Mouse (Mus musculus) CH12.LX (cell line): ENCODE data around the gene Pam16.

ENCODE experiments used
- CTCF ChIP-seq, 2 experiments: IDR thresholded peaks in 1 of 2; conservative IDR thresholded peaks in 1 of 2; 2 replicates each; pipeline ENCODE4 v1.5.1; 2011 to 2012; ENCODE audit warnings: low read depth in 2 of 2, low read length in 2 of 2, improper control_type of control experiment in 1 of 2, inconsistent platforms in 1 of 2, mild to moderate bottlenecking in 1 of 2, moderate library complexity in 1 of 2
- ELF1 ChIP-seq: IDR thresholded peaks from 2 replicates; pipeline ENCODE4 v1.6.1; 2014; ENCODE audit warnings: low read depth, mild to moderate bottlenecking, inconsistent platforms, low read length, improper control_type of control experiment
- EP300 ChIP-seq: IDR thresholded peaks from 2 replicates; pipeline ENCODE4 v1.6.1; 2011; ENCODE audit warnings: low read length, improper control_type of control experiment
- JUN ChIP-seq: IDR thresholded peaks from 2 replicates; pipeline ENCODE4 v1.6.1; 2011; ENCODE audit warnings: low read depth, mild to moderate bottlenecking, low read length, improper control_type of control experiment, moderate library complexity; ENCODE audit not compliant: insufficient read depth
- KAT2A ChIP-seq: IDR thresholded peaks from 2 replicates; pipeline ENCODE4 v1.6.1; 2012; ENCODE audit warnings: low read length, improper control_type of control experiment, inconsistent platforms; ENCODE audit not compliant: insufficient replicate concordance
- MAX ChIP-seq: IDR thresholded peaks from 2 replicates; pipeline ENCODE4 v1.6.1; 2011; ENCODE audit warnings: low read length, improper control_type of control experiment
- PAX5 ChIP-seq: IDR thresholded peaks from 2 replicates; pipeline ENCODE4 v1.6.1; 2012; ENCODE audit warnings: low read length, inconsistent platforms, mixed read lengths
- POLR2A ChIP-seq: IDR thresholded peaks from 2 replicates; pipeline ENCODE4 v1.6.1; 2011; ENCODE audit warnings: low read depth, mild to moderate bottlenecking, improper control_type of control experiment, low read length
- POLR2AphosphoS2 ChIP-seq: IDR thresholded peaks from 2 replicates; pipeline ENCODE4 v1.6.1; 2011; ENCODE audit warnings: low read depth, low read length, improper control_type of control experiment
- SMC3 ChIP-seq: IDR thresholded peaks from 2 replicates; pipeline ENCODE4 v1.6.1; 2011; ENCODE audit warnings: low read depth, low read length, improper control_type of control experiment
- TBP ChIP-seq: conservative IDR thresholded peaks from 2 replicates; pipeline ENCODE4 v1.6.1; 2011; ENCODE audit warnings: low read depth, low read length, improper control_type of control experiment
- TCF12 ChIP-seq: IDR thresholded peaks from 2 replicates; pipeline ENCODE4 v1.6.1; 2014; ENCODE audit warnings: low read depth, mild to moderate bottlenecking, inconsistent platforms, low read length, improper control_type of control experiment
- USF2 ChIP-seq: conservative IDR thresholded peaks from 2 replicates; pipeline ENCODE4 v1.6.1; 2011; ENCODE audit warnings: low read depth, low read length, improper control_type of control experiment
- ZC3H11A ChIP-seq: IDR thresholded peaks from 2 replicates; pipeline ENCODE4 v1.6.1; 2012; ENCODE audit warnings: low read depth, mild to moderate bottlenecking, inconsistent platforms, low read length, improper control_type of control experiment

DNA sequence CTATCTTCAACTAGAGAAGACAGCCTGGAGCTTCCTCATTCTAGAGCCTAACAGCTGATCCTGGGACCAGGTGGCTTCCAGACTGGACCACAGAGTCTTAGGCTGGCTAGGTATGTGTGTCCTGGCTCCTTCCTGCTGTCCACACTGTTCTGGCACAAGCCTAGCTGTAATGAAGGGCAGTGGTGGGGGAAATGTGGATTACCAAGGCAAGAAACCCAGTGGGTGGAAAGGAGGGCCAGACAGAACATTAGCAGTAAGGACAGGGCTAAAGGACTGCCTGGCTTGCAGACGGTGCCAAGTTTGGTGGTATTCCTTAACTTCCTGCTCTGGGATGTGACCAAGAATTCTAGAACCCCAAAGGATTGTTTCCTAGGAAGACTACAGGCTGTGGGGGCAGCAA, 26.3 kb upstream of the Pam16 start:
- no peak for TF ChIP-seq JUN
- TF ChIP-seq CTCF (conservative IDR thresholded peaks at IDR 0.05 in 1 of 2, IDR thresholded peaks at IDR 0.05 in 1 of 2; ENCODE audit: low read depth in 2 of 2, low read length in 2 of 2) = no peak
- no peak for TF ChIP-seq POLR2AphosphoS2
- no peak for TF ChIP-seq POLR2A
- TF ChIP-seq USF2 = no peak
- no peak for TF ChIP-seq MAX
- TF ChIP-seq TCF12 = no peak
- no peak for TF ChIP-seq EP300
- TF ChIP-seq SMC3 = no peak
- no peak for TF ChIP-seq KAT2A
- no peak for TF ChIP-seq PAX5
- no peak for TF ChIP-seq TBP
- no peak for TF ChIP-seq ELF1
- TF ChIP-seq ZC3H11A = no peak
